Mouse (Mus musculus) T-helper 1 cell (primary cell): ENCODE measurements around the gene Tas2r103.

ENCODE experiments used
- in situ Hi-C: fragments of 300-600 bp; cut with MboI, MseI; formaldehyde crosslinking; loops from one replicate; pipeline ENCODE4 v1.15.1; 2025; ENCODE audit warnings: high pct_unique_total_duplicates

Tas2r103 gene

GRCm38 (mm10) chr6:133037001-133037400 lies at the start of gene Tas2r103:
Gene Tas2r103 (minus strand): TSS chr6:133037101.
- in situ Hi-C loops: no loop called here

DNA sequence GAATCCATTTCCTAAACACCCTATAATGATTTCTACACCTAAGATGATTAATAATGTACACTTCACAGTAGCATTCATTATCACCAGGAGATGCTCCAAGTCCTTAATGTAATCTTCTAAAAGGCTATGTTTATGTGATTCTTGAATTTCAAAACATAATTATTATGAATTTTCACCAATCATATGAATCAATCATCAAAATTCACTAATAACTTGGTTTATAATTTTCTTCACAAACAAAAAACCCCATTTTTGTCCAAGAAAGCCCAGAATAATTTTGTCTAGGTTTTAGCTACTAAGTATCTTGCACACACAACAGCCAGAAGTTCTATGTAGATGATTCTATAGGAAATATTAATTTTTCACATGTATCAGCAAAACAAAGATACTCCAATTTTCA lies 18.8 kb upstream of the Tas2r103 start, which contains the start of gene Tas2r140:
Gene Tas2r140 (minus strand): TSS at position 101 of the 400 bp plus-strand sequence.
- in situ Hi-C loops: no loop called here
